Mouse (Mus musculus) lung, adult 2 months (tissue): ENCODE measurements at regions not wholly inside any gene's neighbourhood (a gene's known extent, or its start where the extent isn't known, plus 50 kb on each side); places are given as distances from the start of the nearest gene placed in this dataset.

Source experiments
- DNase-seq: peaks from one replicate; pipeline ENCODE4 v3.0.0; 2022
- H3K4me1 ChIP-seq: fragments of 200-500 bp; 2 replicates; pipeline ENCODE4 v1.6.1; 2011; ENCODE audit warnings: low read length; ENCODE audit not compliant: control insufficient read depth, insufficient read depth
- H3K4me3 ChIP-seq: fragments of 200-500 bp; replicated peaks from 2 replicates; pipeline ENCODE3; 2011; ENCODE audit warnings: low read depth, mild to moderate bottlenecking, control low read depth, low read length; ENCODE audit errors: extremely low read depth
- CTCF ChIP-seq: fragments of 200-500 bp; IDR thresholded peaks from 2 replicates; pipeline ENCODE4 v1.5.1; 2011; ENCODE audit warnings: mild to moderate bottlenecking, low read length, control low read depth; ENCODE audit not compliant: insufficient read depth
- POLR2A ChIP-seq: fragments of 200-500 bp; IDR thresholded peaks from 2 replicates; pipeline ENCODE4 v1.6.1; 2011; ENCODE audit warnings: low read depth, mild to moderate bottlenecking, control low read depth, low read length, borderline replicate concordance; ENCODE audit errors: extremely low read depth
- WGBS: fragments of 180-500 bp; shearing (Covaris S2); methylation state at CpG from one replicate; pipeline ENCODE4 v1.1.7; 2018; 5-methylcytosine and 5-hydroxymethylcytosine counted together

DNA sequence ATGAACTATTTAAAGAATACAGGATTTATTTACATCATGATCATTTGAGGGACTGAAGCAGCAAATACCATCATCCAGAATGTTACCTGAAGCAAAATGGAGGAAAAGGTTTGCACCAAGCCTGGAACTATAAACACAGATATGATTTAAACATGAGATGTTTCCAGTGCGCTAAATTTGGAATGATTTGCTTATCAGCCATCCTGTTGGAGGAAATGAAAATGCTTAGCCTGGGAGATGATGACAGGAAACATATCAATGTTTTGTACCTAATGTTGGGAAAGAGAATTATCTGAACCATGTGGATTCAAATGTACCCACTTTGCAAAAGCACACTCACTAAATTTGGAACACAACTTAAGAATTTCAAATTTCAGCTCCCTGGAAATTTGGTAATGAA lies 149.3 kb downstream of the Adgra3 start:
- TF ChIP-seq CTCF (no peak), POLR2A (no peak)
- Histone ChIP-seq H3K4me1 (no peaks in the 10 kb centered on the region; the same call in 1 of the 2 replicates), H3K4me3 (no peak overlapping the region)
- 51% methylated on average over 1 of the region's 1 CpGs for WGBS
- no peak for DNase-seq

DNA sequence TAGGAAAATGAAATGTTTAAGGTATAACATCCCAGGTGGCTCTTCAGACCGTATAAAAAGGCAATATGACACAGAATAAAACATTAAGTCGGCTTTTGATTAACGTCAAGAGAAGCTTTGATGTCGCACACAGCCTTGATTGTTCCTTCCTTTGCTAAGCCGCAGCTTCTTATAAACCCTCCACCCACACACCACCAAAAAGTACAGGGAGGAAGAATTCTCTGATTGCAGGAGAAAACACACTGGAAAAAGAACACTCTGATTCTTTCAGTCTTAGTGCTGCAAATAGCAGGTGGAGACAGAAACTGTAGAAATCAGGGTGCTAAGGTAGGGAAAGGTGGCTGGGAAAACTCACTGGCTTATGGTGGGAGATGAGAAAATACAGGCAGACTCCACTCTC lies 162.7 kb downstream of the Adgra3 start:
- TF ChIP-seq CTCF: no peak
- no peak for TF ChIP-seq POLR2A
- H3K4me3 ChIP-seq: no peak overlapping the region
- no peaks in the 10 kb centered on the region for H3K4me1 ChIP-seq
- no peak for DNase-seq
- 75% methylated on average over 5 of the region's 5 CpGs for WGBS

DNA sequence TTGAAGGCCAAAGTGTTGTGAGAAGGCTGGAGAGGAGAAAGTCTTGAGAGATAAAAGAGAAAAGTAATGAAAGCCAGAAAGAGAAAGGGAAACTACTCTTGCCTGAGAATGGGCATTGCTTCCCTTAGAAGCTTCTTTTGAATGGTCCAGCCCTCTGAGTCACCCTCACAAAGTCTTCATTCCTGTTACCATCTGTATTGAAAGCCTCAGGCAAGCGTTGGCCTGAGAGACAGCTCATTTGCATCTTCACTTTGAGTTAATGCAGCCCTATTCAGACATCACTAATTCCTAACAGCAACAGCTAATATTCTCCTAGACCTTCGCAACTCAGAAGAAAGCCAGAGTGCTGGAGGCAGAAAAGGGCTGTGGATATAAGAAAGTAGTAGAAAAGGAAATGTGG lies 178.4 kb downstream of the Adgra3 start:
- no peak overlapping the region for H3K4me3 ChIP-seq
- TF ChIP-seq CTCF: no peak
- no peak for TF ChIP-seq POLR2A
- no peak for DNase-seq
- WGBS: 72% methylated on average over 2 of the region's 2 CpGs
- H3K4me1 ChIP-seq: no peaks in the 10 kb centered on the region

DNA sequence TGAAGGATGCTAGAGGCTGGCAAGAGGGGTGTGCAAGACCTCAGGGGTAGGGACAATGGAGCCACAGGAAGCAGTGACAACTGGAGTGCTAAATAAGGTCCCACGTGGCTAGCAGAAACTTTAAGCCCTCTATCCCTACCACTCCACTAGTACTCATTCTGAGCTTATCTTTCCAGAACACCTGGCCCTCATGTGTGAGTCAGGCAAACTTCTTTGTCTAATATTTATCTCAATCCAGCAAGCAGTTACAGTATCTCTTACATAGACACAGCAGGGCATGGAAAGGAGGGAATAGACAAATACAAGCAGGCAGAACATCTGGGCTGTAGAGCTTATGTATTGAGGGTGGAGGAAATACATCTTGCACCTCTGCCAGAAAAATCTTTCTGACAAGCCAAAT lies 182.6 kb downstream of the Adgra3 start:
- Histone ChIP-seq H3K4me1 (no peaks in the 10 kb centered on the region), H3K4me3 (no peak overlapping the region)
- TF ChIP-seq CTCF: no peak
- no peak for TF ChIP-seq POLR2A
- DNase-seq: no peak
- WGBS: 4% methylated on average over 1 of the region's 1 CpGs

DNA sequence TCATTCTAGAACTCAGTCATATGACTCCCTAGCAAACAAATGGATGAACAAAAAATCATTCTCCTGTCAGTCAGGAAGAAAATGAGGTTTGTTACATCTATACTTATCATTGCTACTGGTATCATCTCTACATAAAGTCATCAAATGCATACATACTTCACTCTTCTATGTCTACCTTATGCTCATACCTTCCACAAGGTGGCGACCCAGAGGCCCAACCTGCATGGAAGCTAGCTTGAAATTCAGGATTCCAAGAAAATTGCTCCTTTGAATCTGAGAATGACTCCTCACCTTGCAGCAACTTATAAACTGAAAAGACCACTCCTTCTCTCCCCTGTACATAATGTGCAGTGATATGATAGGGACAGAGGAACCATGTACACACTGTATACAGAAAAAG lies 201.6 kb downstream of the Adgra3 start:
- DNase-seq: no peak
- H3K4me3 ChIP-seq: no peak overlapping the region
- 39% methylated on average over 1 of the region's 1 CpGs for WGBS
- TF ChIP-seq CTCF: 0 out of 2 replicates have a peak, but pooled peaks have one; percentile 18
- TF ChIP-seq POLR2A: no peak
- no peaks in the 10 kb centered on the region for H3K4me1 ChIP-seq

DNA sequence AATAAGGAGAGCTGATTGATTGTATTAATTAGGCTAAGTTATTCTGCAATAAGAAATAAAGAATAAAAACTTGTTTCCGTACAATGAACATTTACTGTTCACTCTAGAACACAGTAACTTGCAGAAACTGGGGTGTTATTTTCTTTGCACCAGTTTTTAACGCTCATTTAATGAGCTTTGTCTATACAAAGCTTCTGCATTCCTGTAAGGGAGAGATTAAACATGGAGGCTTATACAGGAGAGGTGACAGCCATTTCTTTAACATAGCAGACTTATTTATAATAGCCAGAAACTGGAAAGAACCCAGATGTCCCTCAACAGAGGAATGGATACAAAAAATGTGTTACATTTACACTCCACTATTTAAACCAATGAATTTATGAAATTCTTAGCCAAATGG lies 202.8 kb downstream of the Adgra3 start:
- Histone ChIP-seq H3K4me1 (no peaks in the 10 kb centered on the region), H3K4me3 (no peak overlapping the region)
- 85% methylated on average over 2 of the region's 2 CpGs for WGBS
- TF ChIP-seq POLR2A: no peak
- no peak for TF ChIP-seq CTCF
- no peak for DNase-seq

DNA sequence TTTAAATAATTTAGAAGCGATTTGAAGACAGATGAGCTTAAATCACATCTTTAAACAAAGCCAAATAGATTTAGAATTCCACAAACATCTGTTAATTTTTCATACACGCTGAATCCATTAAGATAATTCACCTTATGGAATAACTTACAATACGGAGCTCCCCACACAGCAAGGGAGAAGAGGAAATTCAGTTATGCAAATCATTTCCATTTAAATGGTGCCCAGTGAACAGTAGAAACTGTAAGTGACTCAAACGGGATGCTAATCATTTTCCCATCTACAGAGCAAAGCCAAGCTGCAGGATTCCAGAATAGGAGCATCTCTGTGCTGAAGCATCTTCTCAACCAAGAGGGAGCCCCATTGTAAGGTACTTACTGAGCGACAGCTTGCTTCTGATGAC lies 210.1 kb downstream of the Adgra3 start:
- Histone ChIP-seq H3K4me1 (no peaks in the 10 kb centered on the region), H3K4me3 (no peak overlapping the region)
- no peak for DNase-seq
- WGBS: 65% methylated on average over 5 of the region's 5 CpGs
- TF ChIP-seq POLR2A: no peak
- no peak for TF ChIP-seq CTCF

DNA sequence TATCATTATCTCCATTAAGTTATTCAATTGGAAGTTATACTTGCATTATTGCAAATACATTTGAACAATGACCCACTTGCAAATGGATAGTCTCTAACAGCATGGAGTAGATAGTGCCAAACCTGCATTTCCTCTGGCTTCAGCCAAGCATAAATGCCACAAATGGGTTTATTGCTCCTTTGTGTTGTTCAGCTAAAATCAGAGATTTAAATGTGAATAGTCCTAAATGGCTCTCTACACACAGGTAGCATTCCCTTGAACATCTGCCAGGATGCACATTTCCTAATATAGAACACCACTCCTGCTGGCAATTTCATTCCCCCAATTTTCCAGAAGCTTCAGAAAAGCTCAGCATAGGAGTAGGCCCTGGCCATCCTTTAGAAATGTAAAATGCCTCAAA lies 210.6 kb downstream of the Adgra3 start:
- DNase-seq: no peak
- no peaks in the 10 kb centered on the region for H3K4me1 ChIP-seq
- no peak overlapping the region for H3K4me3 ChIP-seq
- no peak for TF ChIP-seq CTCF
- TF ChIP-seq POLR2A: no peak

DNA sequence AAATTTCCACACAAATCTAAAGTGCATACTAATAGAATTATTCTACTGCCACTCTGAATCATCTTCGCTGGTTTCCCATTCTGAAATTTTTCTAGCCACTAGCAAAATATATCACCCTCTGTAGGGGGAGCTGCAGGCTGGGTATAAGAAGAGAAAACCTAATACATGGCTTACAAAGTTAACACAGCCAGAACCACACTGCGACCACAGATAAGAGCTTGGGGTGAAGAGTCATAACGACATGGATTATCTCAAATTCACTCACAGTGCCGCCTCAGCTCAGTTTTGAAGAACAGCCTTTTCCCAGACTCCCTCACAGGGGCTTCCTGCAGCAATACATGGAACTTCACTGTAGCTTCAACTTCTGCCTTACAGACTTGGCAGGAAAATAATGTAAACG lies 240.0 kb downstream of the Adgra3 start:
- 66% methylated on average over 5 of the region's 5 CpGs for WGBS
- TF ChIP-seq CTCF: no peak
- no peak for TF ChIP-seq POLR2A
- Histone ChIP-seq H3K4me1 (no peaks in the 10 kb centered on the region), H3K4me3 (no peak overlapping the region)
- DNase-seq: no peak

DNA sequence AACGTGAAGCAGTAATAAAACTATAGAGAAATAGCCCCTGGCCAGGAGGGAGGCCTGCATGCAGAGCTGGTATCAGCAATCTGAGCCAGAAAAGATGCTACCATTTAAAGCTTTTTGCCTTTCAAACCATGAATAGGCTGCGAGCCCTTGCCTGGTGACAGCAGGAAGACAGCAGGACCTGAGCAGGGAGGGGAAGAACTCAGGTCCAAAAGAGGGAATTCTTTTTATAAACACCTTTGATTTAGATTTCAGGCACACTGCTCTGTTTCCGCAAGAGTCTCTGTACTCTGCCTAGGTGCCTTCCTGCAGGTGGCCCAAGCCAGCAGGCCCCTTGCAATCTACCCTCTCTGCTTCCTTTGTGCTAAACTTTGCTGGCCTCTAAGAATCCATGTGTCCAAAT lies 242.1 kb downstream of the Adgra3 start:
- TF ChIP-seq POLR2A (no peak), CTCF (no peak)
- no peak for DNase-seq
- H3K4me1 ChIP-seq: no peaks in the 10 kb centered on the region
- no peak overlapping the region for H3K4me3 ChIP-seq
- WGBS: 77% methylated on average over 3 of the region's 3 CpGs

DNA sequence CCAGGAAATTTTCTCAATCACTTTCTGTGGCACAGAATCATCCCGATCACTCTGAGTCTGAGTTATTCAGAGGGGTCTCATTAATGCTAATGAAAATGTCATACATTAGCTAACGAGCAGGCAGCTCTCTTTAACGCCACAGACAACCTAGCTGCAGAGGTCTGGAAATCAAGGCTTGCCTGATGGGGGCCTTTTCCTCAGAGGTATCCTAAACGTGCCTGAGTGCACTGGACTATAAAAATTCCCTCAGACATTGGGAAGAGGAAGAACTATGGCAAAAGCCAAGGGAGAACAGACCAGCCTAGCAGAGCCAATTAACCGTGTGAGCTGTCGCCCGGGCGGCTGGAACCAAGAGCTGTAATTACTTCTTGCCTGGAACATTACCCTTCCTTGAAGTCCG lies 245.5 kb downstream of the Adgra3 start:
- DNase-seq: no peak
- Histone ChIP-seq H3K4me3 (no peak overlapping the region), H3K4me1 (no peaks in the 10 kb centered on the region)
- TF ChIP-seq POLR2A (no peak), CTCF (no peak)
- WGBS: 81% methylated on average over 9 of the region's 9 CpGs
